ENCODE assay signal across 7 mouse cellular contexts in the genomic region with DNA sequence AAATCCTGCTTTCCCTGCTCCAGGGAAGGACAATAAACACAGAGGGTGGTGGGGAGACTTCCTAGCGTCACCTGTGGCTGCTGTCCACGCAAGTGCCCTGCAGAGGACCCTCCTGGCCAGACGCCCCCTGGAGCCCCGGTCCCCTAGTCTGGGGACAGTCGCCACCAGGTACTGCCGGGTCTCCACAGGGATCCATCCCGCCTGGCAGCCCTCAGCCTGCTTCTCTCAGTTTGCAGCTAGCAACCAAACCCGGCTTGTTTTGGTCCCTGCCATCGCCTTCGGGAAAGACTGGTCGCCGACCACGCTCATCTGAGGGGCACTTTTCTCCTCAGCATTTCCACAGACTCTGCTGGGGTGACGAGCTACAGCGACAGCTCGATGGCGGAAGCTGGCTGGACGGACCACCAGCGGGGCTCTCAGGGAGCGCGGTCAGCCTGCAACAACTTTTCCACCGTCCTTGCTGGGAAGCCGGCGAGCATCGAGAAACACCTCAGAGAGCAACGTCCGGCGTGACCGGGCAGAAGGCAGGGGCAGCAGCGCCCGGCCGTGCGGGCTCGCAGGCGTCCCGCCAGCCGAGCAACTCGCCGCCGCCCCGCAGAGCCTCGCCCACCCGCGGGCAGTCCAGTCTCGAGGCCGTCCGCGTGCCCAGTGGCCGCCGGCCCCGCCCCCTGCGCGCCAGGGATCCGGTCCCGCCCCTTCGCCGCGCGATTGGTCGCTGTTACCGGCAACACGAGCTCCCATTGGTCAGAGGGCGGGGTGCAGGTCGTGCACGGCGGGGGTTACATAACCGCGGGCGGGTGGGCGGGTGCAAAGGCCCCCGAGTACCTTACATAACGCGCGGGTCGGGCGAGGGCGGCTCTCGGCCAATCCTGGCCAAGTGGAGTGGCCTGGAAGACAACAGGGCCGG. TPM values are rescaled to one million over a fixed set of nuclear protein-coding genes. Genes with fewer than 3 reads are reported as not detected.
DNase-seq lines count a peak whose midpoint lies in the region; ATAC-seq lines count a peak whose summit lies in the region.

A gene (minus strand): TSS at position 629 of the 907 bp plus-strand sequence.

- H3K4me2 ChIP-seq in intestine, embryonic 16.5 days (ENCODE audit: low read depth, low read length): peak within 1 kb of the TSS; percentile 98
- H3K4me2 ChIP-seq in midbrain, embryonic 11.5 days: peak within 1 kb of the TSS; percentile 87

- H3K9me3 ChIP-seq in intestine, embryonic 16.5 days (ENCODE audit: control insufficient read depth, low read length): no peaks in the 10 kb centered on the region
- no peaks in the 10 kb centered on the region for H3K9me3 ChIP-seq in midbrain, embryonic 11.5 days (ENCODE audit: control insufficient read depth, low read length)

- under 1% methylated on average over 65 of the region's 79 CpGs for WGBS in intestine, embryonic 16.5 days
- under 1% methylated on average over 69 of the region's 79 CpGs for WGBS in midbrain, embryonic 11.5 days

- intact Hi-C loops in left cerebral cortex, postnatal 36 days (cut with DNase I): loop anchor here (10.0 kb wide), 1 partner anchor 821 kb away; a partner anchor contains a TSS

- ATAC-seq in intestine, embryonic 16.5 days: peak; percentile 99
- peak; percentile 99 for ATAC-seq in midbrain, embryonic 11.5 days (ENCODE audit: low FRiP score)

- peaks cover 1% of the 10 kb centered on the region; the same call in 1 of the 2 replicates for H3K36me3 ChIP-seq in intestine, embryonic 16.5 days (ENCODE audit: control insufficient read depth, insufficient read depth, low read length)
- H3K36me3 ChIP-seq in midbrain, embryonic 11.5 days (ENCODE audit: control insufficient read depth, insufficient read depth, low read length): peaks cover 2% of the 10 kb centered on the region; the same call in 1 of the 2 replicates

- peak within 1 kb of the TSS; percentile 70 for H3K9ac ChIP-seq in intestine, embryonic 16.5 days (ENCODE audit: low read depth, low read length)
- H3K9ac ChIP-seq in midbrain, embryonic 11.5 days (ENCODE audit: low read length): peak within 1 kb of the TSS; percentile 53

- peak within 1 kb of the TSS; percentile 56 for H3K4me3 ChIP-seq in intestine, embryonic 16.5 days (ENCODE audit: low read length)
- H3K4me3 ChIP-seq in midbrain, embryonic 11.5 days (ENCODE audit: low read depth, low read length): peak within 1 kb of the TSS; percentile 52

- H3K27ac ChIP-seq in intestine, embryonic 16.5 days (ENCODE audit: low read length): peak within 1 kb of the TSS; percentile 18; the same call in 1 of the 2 replicates
- H3K27ac ChIP-seq in midbrain, embryonic 11.5 days (ENCODE audit: low read depth, low read length): no peak within 1 kb of the TSS; the same call in 1 of the 2 replicates

- peaks cover 10% of the 10 kb centered on the region; the same call in 1 of the 2 replicates for H3K4me1 ChIP-seq in intestine, embryonic 16.5 days (ENCODE audit: control insufficient read depth, insufficient read depth, low read length)
- H3K4me1 ChIP-seq in midbrain, embryonic 11.5 days (ENCODE audit: control insufficient read depth, insufficient read depth, low read length): peaks cover 8% of the 10 kb centered on the region; the same call in 1 of the 2 replicates

- H3K27me3 ChIP-seq in intestine, embryonic 16.5 days (replicated peaks; ENCODE audit: control insufficient read depth, insufficient read depth, low read length): no peaks in the 10 kb centered on the region
- no peaks in the 10 kb centered on the region for H3K27me3 ChIP-seq in midbrain, embryonic 11.5 days (ENCODE audit: control insufficient read depth, insufficient read depth, low read length)

- DNase-seq in adrenal gland, adult 8-10 months: peak; percentile 97
- peak; percentile 97 for DNase-seq in embryo, embryonic 9.5 days (ENCODE audit: extremely low spot score)
- DNase-seq in gastrocnemius, postnatal 4 days (ENCODE audit: low spot score in 2 of 2): peak; percentile 98
- DNase-seq in left cerebral cortex, postnatal 36 days (ENCODE audit: low spot score in 2 of 2): peak; percentile 99
- DNase-seq in midbrain, embryonic 11.5 days (ENCODE audit: low spot score, missing footprints): peak; percentile 98
- DNase-seq in skeletal muscle tissue, adult 2 months (ENCODE audit: low read depth, low spot score): peak; percentile 99

RNA-seq across cellular contexts. Expression of the gene that starts here (rescaled TPM):
- total RNA-seq in adrenal gland, adult 8-10 months (2022): 10 to 100 TPM; 20.3 to 52.9 (median 30.9) TPM
- 10 to 100 TPM; 10.5 to 15.4 TPM for total RNA-seq in gastrocnemius, postnatal 4 days (2021)
- polyA plus RNA-seq in intestine, embryonic 16.5 days (2015; fragmentation: Nextera tagmentation; extraction: Ambion mirVana): 3.1 and 3.7 TPM in 2 replicates
- 10 to 100 TPM; 25.6 to 33.8 TPM for total RNA-seq in left cerebral cortex, postnatal 36 days (2021)
- polyA plus RNA-seq in midbrain, embryonic 11.5 days (2014; fragmentation: Nextera tagmentation; extraction: Ambion mirVana): 3.9 and 5.2 TPM in 2 replicates
